Mouse (Mus musculus): ENCODE results near the gene Gpc6. TPM values are rescaled to one million over a fixed set of nuclear protein-coding genes. Genes with fewer than 3 reads are reported as not detected.

The Gpc6 gene
- polyA plus RNA-seq, 1 experiment from 2014 or later = 16.8 TPM

- Histone ChIP-seq H3K27me3 (ENCODE audit: control insufficient read depth, insufficient read depth, low read length) (no peaks in the 10 kb centered on the region), H3K4me3 (replicated peaks; ENCODE audit: low read depth, low read length) (no peak overlapping the region), H3K27ac (replicated peaks; ENCODE audit: low read depth, low read length) (no peak overlapping the region), H3K9ac (replicated peaks; ENCODE audit: low read length) (no peak overlapping the region), H3K4me1 (ENCODE audit: control insufficient read depth, insufficient read depth, low read length) (no peaks in the 10 kb centered on the region; the same call in 1 of the 2 replicates), H3K36me3 (ENCODE audit: control insufficient read depth, insufficient read depth, low read length) (no peaks in the 10 kb centered on the region), H3K9me3 (ENCODE audit: control insufficient read depth, low read length) (no peaks in the 10 kb centered on the region), H3K4me2 (ENCODE audit: low read length) (no peak overlapping the region)
- ATAC-seq (ENCODE audit: low FRiP score, low TSS enrichment) = no peak
- no peak for DNase-seq
- 60% methylated on average over 7 of the region's 7 CpGs for WGBS
These were observed 861.5 kb downstream of the Gpc6 start for GRCm38 (mm10) chr14:117786647-117787046.

GRCm38 (mm10) chr14:117794874-117795273, 869.8 kb downstream of the Gpc6 start:
- Histone ChIP-seq H3K27me3 (ENCODE audit: control insufficient read depth, insufficient read depth, low read length) (no peaks in the 10 kb centered on the region), H3K27ac (replicated peaks; ENCODE audit: low read depth, low read length) (no peak overlapping the region), H3K9me3 (ENCODE audit: control insufficient read depth, low read length) (no peaks in the 10 kb centered on the region), H3K9ac (replicated peaks; ENCODE audit: low read length) (no peak overlapping the region), H3K4me2 (ENCODE audit: low read length) (no peak overlapping the region), H3K4me3 (replicated peaks; ENCODE audit: low read depth, low read length) (no peak overlapping the region), H3K4me1 (ENCODE audit: control insufficient read depth, insufficient read depth, low read length) (0 out of 2 replicates have a peak, but pooled peaks cover under 1% of the 10 kb centered on the region), H3K36me3 (ENCODE audit: control insufficient read depth, insufficient read depth, low read length) (no peaks in the 10 kb centered on the region)
- WGBS = 65% methylated on average over 2 of the region's 2 CpGs
- no peak for DNase-seq
- ATAC-seq (ENCODE audit: low FRiP score, low TSS enrichment) = no peak

- no peak for DNase-seq
- H3K9me3 ChIP-seq (ENCODE audit: control insufficient read depth, low read length) = no peaks in the 10 kb centered on the region
- no peak overlapping the region for H3K4me3 ChIP-seq (replicated peaks; ENCODE audit: low read depth, low read length)
- H3K4me2 ChIP-seq (ENCODE audit: low read length) = no peak overlapping the region
- H3K27ac ChIP-seq (replicated peaks; ENCODE audit: low read depth, low read length) = no peak overlapping the region
- no peak for ATAC-seq (ENCODE audit: low FRiP score, low TSS enrichment)
- no peaks in the 10 kb centered on the region for H3K27me3 ChIP-seq (ENCODE audit: control insufficient read depth, insufficient read depth, low read length)
- no peak overlapping the region for H3K9ac ChIP-seq (replicated peaks; ENCODE audit: low read length)
- 0 out of 2 replicates have a peak, but pooled peaks cover 3% of the 10 kb centered on the region for H3K4me1 ChIP-seq (ENCODE audit: control insufficient read depth, insufficient read depth, low read length)
- no peaks in the 10 kb centered on the region for H3K36me3 ChIP-seq (ENCODE audit: control insufficient read depth, insufficient read depth, low read length)
- WGBS = 78% methylated on average over 5 of the region's 5 CpGs
These were observed 871.5 kb downstream of the Gpc6 start for GRCm38 (mm10) chr14:117796661-117797060.

- Histone ChIP-seq H3K27ac (replicated peaks; ENCODE audit: low read depth, low read length) (no peak overlapping the region), H3K9me3 (ENCODE audit: control insufficient read depth, low read length) (no peaks in the 10 kb centered on the region), H3K9ac (replicated peaks; ENCODE audit: low read length) (no peak overlapping the region), H3K36me3 (ENCODE audit: control insufficient read depth, insufficient read depth, low read length) (no peaks in the 10 kb centered on the region), H3K27me3 (ENCODE audit: control insufficient read depth, insufficient read depth, low read length) (no peaks in the 10 kb centered on the region), H3K4me3 (replicated peaks; ENCODE audit: low read depth, low read length) (no peak overlapping the region), H3K4me2 (ENCODE audit: low read length) (no peak overlapping the region), H3K4me1 (ENCODE audit: control insufficient read depth, insufficient read depth, low read length) (0 out of 2 replicates have a peak, but pooled peaks cover 3% of the 10 kb centered on the region)
- 58% methylated on average over 5 of the region's 5 CpGs for WGBS
- DNase-seq = no peak
- no peak for ATAC-seq (ENCODE audit: low FRiP score, low TSS enrichment)
These were observed 875.3 kb downstream of the Gpc6 start for GRCm38 (mm10) chr14:117800399-117800798.

- Histone ChIP-seq H3K9ac (replicated peaks; ENCODE audit: low read length) (no peak overlapping the region), H3K4me2 (ENCODE audit: low read length) (no peak overlapping the region), H3K9me3 (ENCODE audit: control insufficient read depth, low read length) (no peaks in the 10 kb centered on the region), H3K27me3 (ENCODE audit: control insufficient read depth, insufficient read depth, low read length) (no peaks in the 10 kb centered on the region), H3K4me3 (replicated peaks; ENCODE audit: low read depth, low read length) (no peak overlapping the region), H3K36me3 (ENCODE audit: control insufficient read depth, insufficient read depth, low read length) (no peaks in the 10 kb centered on the region), H3K4me1 (ENCODE audit: control insufficient read depth, insufficient read depth, low read length) (peaks cover 6% of the 10 kb centered on the region; the same call in 1 of the 2 replicates), H3K27ac (replicated peaks; ENCODE audit: low read depth, low read length) (no peak overlapping the region)
- no peak for ATAC-seq (ENCODE audit: low FRiP score, low TSS enrichment)
- 97% methylated on average over 4 of the region's 4 CpGs for WGBS
- DNase-seq = no peak
These were observed 882.7 kb downstream of the Gpc6 start for GRCm38 (mm10) chr14:117807846-117808245.

GRCm38 (mm10) chr14:117808326-117808725, 883.2 kb downstream of the Gpc6 start:
- no peak overlapping the region for H3K4me3 ChIP-seq (replicated peaks; ENCODE audit: low read depth, low read length)
- H3K36me3 ChIP-seq (ENCODE audit: control insufficient read depth, insufficient read depth, low read length) = no peaks in the 10 kb centered on the region
- H3K27me3 ChIP-seq (ENCODE audit: control insufficient read depth, insufficient read depth, low read length) = no peaks in the 10 kb centered on the region
- 89% methylated on average over 2 of the region's 2 CpGs for WGBS
- H3K4me1 ChIP-seq (ENCODE audit: control insufficient read depth, insufficient read depth, low read length) = peaks cover 6% of the 10 kb centered on the region; the same call in 1 of the 2 replicates
- ATAC-seq (ENCODE audit: low FRiP score, low TSS enrichment) (no peak), DNase-seq (no peak)
- no peak overlapping the region for H3K27ac ChIP-seq (replicated peaks; ENCODE audit: low read depth, low read length)
- H3K9me3 ChIP-seq (ENCODE audit: control insufficient read depth, low read length) = no peaks in the 10 kb centered on the region
- no peak overlapping the region for H3K4me2 ChIP-seq (ENCODE audit: low read length)
- no peak overlapping the region for H3K9ac ChIP-seq (replicated peaks; ENCODE audit: low read length)

GRCm38 (mm10) chr14:117810321-117811270, 885.5 kb downstream of the Gpc6 start:
- ATAC-seq (ENCODE audit: low FRiP score, low TSS enrichment) = no peak; the same call in 1 of the 2 replicates
- peaks cover 6% of the 10 kb centered on the region; the same call in 1 of the 2 replicates for H3K4me1 ChIP-seq (ENCODE audit: control insufficient read depth, insufficient read depth, low read length)
- no peaks in the 10 kb centered on the region for H3K9me3 ChIP-seq (ENCODE audit: control insufficient read depth, low read length)
- WGBS = 69% methylated on average over 15 of the region's 15 CpGs
- no peak overlapping the region for H3K27ac ChIP-seq (replicated peaks; ENCODE audit: low read depth, low read length)
- DNase-seq = peak; percentile 31
- no peak overlapping the region for H3K4me3 ChIP-seq (replicated peaks; ENCODE audit: low read depth, low read length)
- no peaks in the 10 kb centered on the region for H3K27me3 ChIP-seq (ENCODE audit: control insufficient read depth, insufficient read depth, low read length)
- no peak overlapping the region for H3K4me2 ChIP-seq (ENCODE audit: low read length)
- no peaks in the 10 kb centered on the region for H3K36me3 ChIP-seq (ENCODE audit: control insufficient read depth, insufficient read depth, low read length)
- H3K9ac ChIP-seq (replicated peaks; ENCODE audit: low read length) = no peak overlapping the region

- H3K27me3 ChIP-seq (ENCODE audit: control insufficient read depth, insufficient read depth, low read length) = no peaks in the 10 kb centered on the region
- H3K9me3 ChIP-seq (ENCODE audit: control insufficient read depth, low read length) = no peaks in the 10 kb centered on the region
- WGBS = 66% methylated on average over 3 of the region's 3 CpGs
- no peaks in the 10 kb centered on the region for H3K36me3 ChIP-seq (ENCODE audit: control insufficient read depth, insufficient read depth, low read length)
- DNase-seq = no peak
- H3K27ac ChIP-seq (replicated peaks; ENCODE audit: low read depth, low read length) = no peak overlapping the region
- peaks cover 6% of the 10 kb centered on the region; the same call in 1 of the 2 replicates for H3K4me1 ChIP-seq (ENCODE audit: control insufficient read depth, insufficient read depth, low read length)
- ATAC-seq (ENCODE audit: low FRiP score, low TSS enrichment) = no peak
- no peak overlapping the region for H3K4me3 ChIP-seq (replicated peaks; ENCODE audit: low read depth, low read length)
- H3K4me2 ChIP-seq (ENCODE audit: low read length) = no peak overlapping the region
- no peak overlapping the region for H3K9ac ChIP-seq (replicated peaks; ENCODE audit: low read length)
These were observed 888.4 kb downstream of the Gpc6 start for GRCm38 (mm10) chr14:117813473-117813872.

- DNase-seq (no peak), ATAC-seq (ENCODE audit: low FRiP score, low TSS enrichment) (no peak)
- Histone ChIP-seq H3K4me2 (ENCODE audit: low read length) (no peak overlapping the region), H3K27me3 (ENCODE audit: control insufficient read depth, insufficient read depth, low read length) (no peaks in the 10 kb centered on the region), H3K4me1 (ENCODE audit: control insufficient read depth, insufficient read depth, low read length) (peaks cover 1% of the 10 kb centered on the region; the same call in 1 of the 2 replicates), H3K36me3 (ENCODE audit: control insufficient read depth, insufficient read depth, low read length) (no peaks in the 10 kb centered on the region), H3K4me3 (replicated peaks; ENCODE audit: low read depth, low read length) (no peak overlapping the region), H3K9me3 (ENCODE audit: control insufficient read depth, low read length) (no peaks in the 10 kb centered on the region), H3K27ac (replicated peaks; ENCODE audit: low read depth, low read length) (no peak overlapping the region), H3K9ac (replicated peaks; ENCODE audit: low read length) (no peak overlapping the region)
- 93% methylated on average over 9 of the region's 9 CpGs for WGBS
These were observed 890.9 kb downstream of the Gpc6 start for GRCm38 (mm10) chr14:117816008-117816407.

Measured in midbrain, embryonic 14.5 days (tissue).